Mouse (Mus musculus): Measurements from ENCODE around the gene Osgepl1. TPM values are rescaled to one million over a fixed set of nuclear protein-coding genes. Genes with fewer than 3 reads are reported as not detected.
A peak's percentile ranks its signal among the peaks of the same experiment; 100 is the strongest.
"Not testable (repeated sequence)": the region's sequence is repeated elsewhere in the genome, so short reads cannot be mapped to it uniquely, and the experiment has no call there.

Osgepl1 gene
- total RNA-seq, 2 experiments from 2014 or later, result 22.4 to 33.2 TPM

DNA sequence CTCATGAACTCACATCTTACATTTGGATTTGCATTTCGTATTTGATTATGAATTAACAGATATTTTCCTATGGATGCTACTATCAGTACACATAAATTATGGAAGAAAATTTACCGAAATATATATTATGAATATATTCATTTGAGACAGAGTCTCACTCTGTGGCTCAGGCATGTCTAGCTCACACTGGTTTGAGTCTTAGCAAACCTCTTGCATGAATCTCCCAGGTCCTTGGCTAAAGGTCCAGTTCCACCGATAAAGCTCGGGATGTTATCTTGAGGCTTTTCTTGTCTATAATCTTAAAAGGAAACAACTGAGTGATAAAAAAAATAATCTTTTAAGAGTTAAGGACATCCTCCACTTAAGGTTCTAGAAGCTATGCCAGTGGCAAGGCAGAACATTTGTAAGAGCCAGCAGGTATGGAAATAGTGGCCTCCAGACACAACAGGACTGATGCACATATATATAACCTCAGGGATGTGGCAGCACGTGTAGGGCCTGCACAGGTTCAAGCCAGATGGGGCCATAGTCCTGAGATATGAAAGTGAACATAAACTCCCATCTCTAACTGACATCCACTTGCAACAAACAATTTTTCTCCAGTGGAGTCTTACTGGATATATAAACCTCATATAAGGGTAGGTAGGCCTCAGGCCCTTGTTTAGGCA, 11.5 kb downstream of the Osgepl1 start:
- H3K4me3 ChIP-seq, result no peak overlapping the region
- intact Hi-C loops (cut with DNase I), result no loop called here

DNA sequence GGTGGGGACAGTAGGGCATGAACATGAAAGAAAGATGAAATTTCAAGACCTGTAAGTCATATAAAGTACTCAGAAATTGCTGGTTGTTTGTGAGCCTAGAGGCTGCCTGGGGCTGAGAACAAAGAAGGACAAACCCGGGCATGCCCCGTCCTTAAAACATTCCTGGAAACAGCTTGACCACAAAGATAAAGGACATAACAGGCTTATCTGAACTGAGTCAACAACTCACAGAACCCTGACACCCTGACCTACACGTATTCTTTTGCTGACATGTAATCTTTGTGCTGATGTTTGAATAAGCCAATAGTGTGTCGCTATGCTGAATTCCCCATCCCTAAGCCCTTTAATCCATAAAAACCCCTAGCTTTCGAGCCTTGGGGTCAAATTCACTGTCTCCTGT, 20.1 kb downstream of the Osgepl1 start:
- H3K27ac ChIP-seq; DNase-seq; H3K4me3 ChIP-seq; intact Hi-C loops (cut with DNase I): not testable (repeated sequence)

More for the DNA sequence above, 11.5 kb downstream of the Osgepl1 start:
- DNase-seq, result no peak
- no peak for TF ChIP-seq CTCF (IDR thresholded peaks at IDR 0.05)
- H3K27ac ChIP-seq, result no peak overlapping the region

DNA sequence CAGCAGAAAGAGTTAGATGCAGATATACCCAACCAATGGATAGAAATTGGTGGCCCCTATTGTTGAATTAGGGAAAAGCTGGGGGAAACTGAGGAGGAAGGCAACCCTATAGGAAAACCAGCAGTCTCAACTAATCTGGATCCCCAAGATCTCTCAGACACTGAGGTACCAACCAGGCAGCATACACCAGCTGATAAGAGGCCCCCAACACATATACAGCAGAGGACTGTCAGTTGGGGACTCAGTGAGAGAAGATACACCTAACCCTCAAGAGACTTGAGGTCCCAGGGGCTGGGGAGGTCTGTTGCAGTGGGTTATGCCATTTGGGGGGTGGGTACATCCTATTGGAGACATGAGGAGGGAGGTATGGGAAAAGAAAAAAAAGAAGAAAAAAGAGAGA, 22.0 kb downstream of the Osgepl1 start:
- no peak overlapping the region for H3K27ac ChIP-seq
- H3K4me3 ChIP-seq, result no peak overlapping the region
- DNase-seq, result no peak
- TF ChIP-seq CTCF (IDR thresholded peaks at IDR 0.05), result no peak
- intact Hi-C loops (cut with DNase I), result no loop called here

DNA sequence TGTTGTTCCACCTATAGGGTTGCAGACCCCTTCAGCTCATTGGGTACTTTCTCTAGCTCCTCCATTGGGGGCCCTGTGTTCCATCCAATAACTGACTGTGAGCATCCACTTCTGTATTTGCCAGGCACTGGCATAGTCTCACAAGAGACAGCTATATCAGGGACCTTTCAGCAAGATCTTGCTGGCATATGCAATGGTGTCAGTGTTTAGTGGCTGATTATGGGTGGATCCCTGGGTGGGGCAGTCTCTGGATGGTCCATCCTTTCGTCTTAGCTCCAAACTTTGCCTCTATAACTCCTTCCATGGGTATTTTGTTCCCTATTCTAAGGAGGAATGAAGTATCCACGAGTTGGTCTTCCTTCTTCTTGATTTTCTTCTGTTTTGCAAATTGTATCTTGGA, 24.0 kb downstream of the Osgepl1 start:
- H3K27ac ChIP-seq; H3K4me3 ChIP-seq; intact Hi-C loops (cut with DNase I); DNase-seq: not testable (repeated sequence)

DNA sequence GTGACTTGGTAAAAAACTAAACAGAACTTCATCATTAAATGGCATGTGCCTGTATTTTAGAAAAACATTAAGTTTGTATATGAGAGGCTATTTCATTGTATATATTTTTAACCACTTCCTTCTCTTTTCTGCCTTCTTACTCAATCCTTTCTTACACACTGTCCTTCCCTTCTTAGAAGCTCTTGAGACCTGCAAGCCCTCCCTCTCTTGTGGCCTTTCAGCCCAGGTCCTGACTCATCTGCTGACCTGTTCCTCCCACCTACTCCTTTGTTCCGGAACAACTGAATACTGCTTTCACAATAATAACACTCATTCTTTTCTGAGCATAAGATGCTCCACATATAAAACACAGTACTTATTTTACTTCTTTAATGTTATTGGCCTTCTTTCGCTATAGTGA, 27.6 kb downstream of the Osgepl1 start:
- DNase-seq, result no peak
- no peak for TF ChIP-seq CTCF (IDR thresholded peaks at IDR 0.05)
- Histone ChIP-seq H3K4me3 (no peak overlapping the region), H3K27ac (no peak overlapping the region)
- intact Hi-C loops (cut with DNase I), result no loop called here

DNA sequence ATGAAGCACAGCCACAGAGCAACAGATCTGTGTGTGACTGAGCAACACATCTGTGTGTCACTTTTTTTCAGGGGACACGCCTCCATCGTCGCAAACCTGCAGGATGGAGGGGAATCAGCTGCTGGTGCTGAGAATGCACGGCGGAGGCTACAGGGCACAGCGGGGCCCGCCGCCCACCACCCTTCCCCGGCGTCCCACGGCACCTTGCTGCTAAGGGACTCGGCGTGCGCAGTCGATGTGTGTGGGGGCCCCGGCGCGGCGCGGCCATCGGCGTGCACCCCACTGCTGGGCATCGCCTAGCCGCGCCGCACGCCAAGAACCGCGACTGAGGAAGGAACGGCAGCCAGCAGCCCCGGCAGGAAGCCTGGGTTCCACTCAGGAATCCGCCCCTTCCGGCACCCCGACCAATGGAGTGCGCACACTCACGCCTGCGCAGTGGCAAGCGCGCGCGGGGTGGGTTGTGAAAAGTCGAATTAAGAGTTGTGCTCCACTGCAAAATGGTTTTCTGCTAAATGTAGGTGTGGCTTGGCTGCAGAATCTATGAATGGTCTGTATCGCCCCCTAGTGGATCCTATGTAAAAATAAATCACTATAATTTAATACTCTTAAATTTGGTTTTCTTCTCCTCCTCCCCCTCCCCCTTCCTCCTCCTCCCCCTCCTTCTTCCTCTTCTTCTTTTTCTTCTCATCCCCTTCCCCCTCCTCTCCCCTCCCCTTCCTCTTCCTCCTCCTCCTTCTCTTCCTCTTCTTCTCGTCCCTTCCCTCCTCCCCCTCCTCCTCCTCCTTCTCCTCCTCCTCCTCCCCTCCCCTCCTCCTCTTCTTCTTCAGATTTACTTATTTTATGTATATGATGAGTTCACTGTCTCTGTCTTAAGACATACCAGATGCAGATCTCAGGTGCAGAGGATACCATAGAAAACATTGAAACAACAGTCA, 39.2 kb downstream of the Osgepl1 start, which contains the start of the genes Asdurf, Gm28551 and Asnsd1:
Gene Asdurf (minus strand): TSS at position 293 of the 935 bp plus-strand sequence.
Gene Gm28551 (minus strand): TSS at position 341 of the 935 bp plus-strand sequence.
Gene Asnsd1 (minus strand): TSS at position 426 of the 935 bp plus-strand sequence.
- DNase-seq, result peak; percentile 97
- Histone ChIP-seq H3K27ac (peak within 1 kb of the TSS; percentile 88), H3K4me3 (peak within 1 kb of the TSS; percentile 76)
- peak; percentile 61 for TF ChIP-seq CTCF (IDR thresholded peaks at IDR 0.05)
- intact Hi-C loops (cut with DNase I), result loop anchor here (5.0 kb wide), 2 partner anchors 40 to 300 kb away; partner anchors contain the start of gene Osgepl1

- DNase-seq, result no peak
- Histone ChIP-seq H3K27ac (no peak overlapping the region), H3K4me3 (no peak overlapping the region)
- TF ChIP-seq CTCF (IDR thresholded peaks at IDR 0.05), result no peak
- intact Hi-C loops (cut with DNase I), result no loop called here
These were observed 45.6 kb downstream of the Osgepl1 start for GRCm38 (mm10) chr1:53358988-53359387.

Other genes with a start within 250 kb of the Osgepl1 start
- gene 1700019A02Rik, start 126.0 kb upstream of the Osgepl1 start, total RNA-seq (2021), result not detected
- 1 to 10 TPM; 4.4 to 4.9 TPM for gene Pms1, start 16.6 kb upstream of the Osgepl1 start, total RNA-seq (2021)
- gene Ormdl1, start 16.5 kb upstream of the Osgepl1 start, total RNA-seq (2021), result 1 to 10 TPM; 5.8 to 8.9 TPM
- under 1 TPM in 1 of 2 experiments, not detected in 1; 0.92 TPM for gene Gm28778, start 16.5 kb upstream of the Osgepl1 start, total RNA-seq (2021)
- 10 to 100 TPM; 11.9 to 14.2 TPM for gene Asdurf, start 39.0 kb downstream of the Osgepl1 start, total RNA-seq (2021)
- under 1 TPM in 1 of 2 experiments, not detected in 1; 0.41 TPM for gene Gm28551, start 39.0 kb downstream of the Osgepl1 start, total RNA-seq (2021)
- gene Asnsd1, start 39.1 kb downstream of the Osgepl1 start, total RNA-seq (2021), result 10 to 100 TPM; 65.2 to 68.0 TPM